Mouse (Mus musculus) heart, embryonic 11.5 days (tissue): Measurements from ENCODE around the gene Dlg5. TPM values are rescaled to one million over a fixed set of nuclear protein-coding genes. Genes with fewer than 3 reads are reported as not detected.

Experiments
- ATAC-seq: fragments of 200-750 bp; cut with Nextera tagmentation; replicated peaks from 2 replicates; pipeline ENCODE4 v1.8.0; 2017; ENCODE audit warnings: moderate library complexity; ENCODE audit not compliant: insufficient number of reproducible peaks, low FRiP score, low TSS enrichment
- H3K27ac ChIP-seq: fragments of 300-500 bp; sonication (generic); 2 replicates; pipeline ENCODE4 v1.5.1; 2014; ENCODE audit warnings: mild to moderate bottlenecking, low read depth, low read length
- H3K27me3 ChIP-seq: fragments of 300-500 bp; sonication (generic); 2 replicates; pipeline ENCODE4 v1.6.1; 2014; ENCODE audit warnings: mild to moderate bottlenecking, low read length, mixed read lengths; ENCODE audit not compliant: control insufficient read depth, insufficient read depth
- H3K36me3 ChIP-seq: fragments of 300-500 bp; sonication (generic); 2 replicates; pipeline ENCODE4 v1.6.1; 2014; ENCODE audit warnings: mild to moderate bottlenecking, low read length, moderate library complexity, mixed read lengths; ENCODE audit not compliant: control insufficient read depth, insufficient read depth
- H3K4me1 ChIP-seq: fragments of 300-500 bp; sonication (generic); 2 replicates; pipeline ENCODE4 v1.6.1; 2014; ENCODE audit warnings: low read length; ENCODE audit not compliant: control insufficient read depth, insufficient read depth
- H3K4me2 ChIP-seq: fragments of 300-500 bp; sonication (generic); 2 replicates; pipeline ENCODE4 v1.6.1; 2014; ENCODE audit warnings: mild to moderate bottlenecking, moderate library complexity
- H3K4me3 ChIP-seq: fragments of 300-500 bp; sonication (generic); 2 replicates; pipeline ENCODE4 v1.5.1; 2014; ENCODE audit warnings: low read depth, low read length
- H3K9ac ChIP-seq: fragments of 300-500 bp; sonication (generic); 2 replicates; pipeline ENCODE4 v1.6.1; 2014; ENCODE audit warnings: mild to moderate bottlenecking, low read depth, low read length, moderate library complexity
- H3K9me3 ChIP-seq: fragments of 300-500 bp; sonication (generic); replicated peaks from 2 replicates; pipeline ENCODE4 v1.6.1; 2016; ENCODE audit warnings: low read length; ENCODE audit not compliant: control insufficient read depth
- WGBS: fragments of 180-500 bp; shearing (Covaris S2); extraction: QIAGEN DNeasy Blood & Tissue Kit; methylation state at CpG from one replicate; pipeline ENCODE4 v1.1.7; 2014; ENCODE audit not compliant: insufficient replicate concordance; 5-methylcytosine and 5-hydroxymethylcytosine counted together
- polyA plus RNA-seq: library from polyadenylated mRNA; unstranded; fragments of >200 nt; fragmentation: Nextera tagmentation; extraction: Ambion mirVana; gene quantifications from 2 replicates; pipeline ENCODE4 v1.2.1, GENCODE M21; 2014

Dlg5 gene
- 16.3 and 17.4 TPM in 2 replicates for polyA plus RNA-seq

DNA sequence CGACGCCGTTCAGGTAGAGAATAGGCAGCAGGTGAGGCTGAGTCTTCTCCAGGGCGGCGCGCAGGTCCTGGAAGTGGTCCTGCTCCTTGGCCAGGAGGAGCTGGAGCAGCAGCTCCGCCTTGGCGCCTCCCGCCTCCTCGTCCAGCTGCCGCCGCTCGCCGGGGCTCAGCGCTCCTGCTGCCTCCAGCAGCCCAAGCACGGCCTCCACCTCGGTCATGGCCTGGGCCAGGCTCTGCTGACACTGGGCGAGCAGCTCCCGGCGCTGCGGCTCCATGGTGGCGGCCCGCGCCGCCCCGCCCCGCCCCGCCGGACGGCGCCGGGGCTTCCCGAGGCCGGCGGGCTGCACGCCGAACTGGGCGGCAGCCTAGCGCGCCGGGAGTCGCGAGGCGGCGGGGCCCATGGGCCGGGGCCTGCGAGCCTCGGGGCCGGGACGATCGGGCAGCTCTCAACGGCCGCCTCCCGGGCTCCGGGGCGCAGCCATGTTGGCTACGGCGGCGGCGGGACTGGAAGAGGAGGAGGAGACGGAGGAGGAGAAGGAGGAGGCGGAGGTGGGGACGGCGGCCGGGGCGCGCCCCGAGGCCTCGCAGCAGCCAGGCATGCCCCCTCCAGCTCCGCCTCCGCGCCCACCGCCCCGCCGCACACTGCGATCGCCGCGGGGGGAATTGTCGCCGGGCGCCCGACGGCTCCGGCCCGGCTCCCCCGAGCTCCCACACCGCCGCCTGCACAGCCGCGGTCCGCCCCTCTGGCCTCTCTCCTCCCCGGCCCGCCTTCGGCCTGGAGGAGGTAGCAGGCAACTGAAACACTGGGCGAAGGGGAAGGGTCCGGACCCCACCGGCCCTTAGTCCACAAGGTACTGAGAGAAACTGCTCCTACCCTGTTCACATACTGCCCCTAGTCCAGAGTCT lies at the start of gene Dlg5:
Dlg5 (minus strand) TSS at position 744 of the 905 bp plus-strand sequence.
- under 1% methylated on average over 80 of the region's 98 CpGs for WGBS
- Histone ChIP-seq H3K4me3 (peak within 1 kb of the TSS; percentile 78), H3K27me3 (no peaks in the 10 kb centered on the region), H3K9ac (peak within 1 kb of the TSS; percentile 92), H3K4me2 (peak within 1 kb of the TSS; percentile 75), H3K36me3 (peaks cover 3% of the 10 kb centered on the region; the same call in 1 of the 2 replicates), H3K9me3 (no peaks in the 10 kb centered on the region), H3K4me1 (peaks cover 4% of the 10 kb centered on the region), H3K27ac (peak within 1 kb of the TSS; percentile 95)
- peak; percentile 83 for ATAC-seq

DNA sequence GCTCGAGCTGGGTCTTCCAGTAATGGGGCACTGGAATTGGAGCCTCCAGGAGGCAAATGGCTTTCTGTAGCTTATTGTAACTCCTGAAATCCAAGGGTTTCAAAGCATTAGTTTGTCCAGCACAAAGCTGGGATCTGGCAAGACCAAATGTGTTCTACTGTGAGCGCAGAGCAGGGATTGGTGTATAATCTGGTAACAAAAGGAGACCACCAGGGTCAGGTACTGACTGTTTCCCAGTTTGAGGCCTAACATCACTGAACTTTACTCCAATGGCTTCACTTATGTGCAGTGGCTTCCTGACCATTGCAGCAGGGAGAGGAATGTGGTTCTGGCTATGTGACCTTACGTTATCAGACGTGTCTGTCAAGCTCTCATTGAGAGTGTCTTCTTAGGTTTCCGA lies 47.9 kb upstream of the Dlg5 start:
- no peak overlapping the region for H3K4me3 ChIP-seq
- no peak overlapping the region for H3K9ac ChIP-seq
- no peak overlapping the region for H3K27ac ChIP-seq
- no peaks in the 10 kb centered on the region for H3K27me3 ChIP-seq
- peaks cover 4% of the 10 kb centered on the region; the same call in 1 of the 2 replicates for H3K4me1 ChIP-seq
- ATAC-seq = no peak
- no peak overlapping the region for H3K4me2 ChIP-seq
- no peaks in the 10 kb centered on the region for H3K9me3 ChIP-seq
- H3K36me3 ChIP-seq = no peaks in the 10 kb centered on the region
- WGBS = 49% methylated on average over 5 of the region's 5 CpGs

- no peak within 1 kb of the TSS for H3K4me3 ChIP-seq
- WGBS = 51% methylated on average over 3 of the region's 3 CpGs
These were observed 47.2 kb upstream of the Dlg5 start, which contains the start of gene E330034G19Rik for GRCm38 (mm10) chr14:24292914-24293313. TSS of gene E330034G19Rik (plus strand) at chr14:24293214.

GRCm38 (mm10) chr14:24290726-24291125 lies 45.0 kb upstream of the Dlg5 start:
- peaks cover 10% of the 10 kb centered on the region; the same call in 1 of the 2 replicates for H3K4me1 ChIP-seq
- H3K9me3 ChIP-seq = no peaks in the 10 kb centered on the region
- H3K27me3 ChIP-seq = no peaks in the 10 kb centered on the region
- H3K4me2 ChIP-seq = no peak overlapping the region
- no peak for ATAC-seq
- no peaks in the 10 kb centered on the region for H3K36me3 ChIP-seq
- no peak overlapping the region for H3K27ac ChIP-seq
- H3K4me3 ChIP-seq = no peak overlapping the region
- H3K9ac ChIP-seq = no peak overlapping the region

More at GRCm38 (mm10) chr14:24292914-24293313, 47.2 kb upstream of the Dlg5 start, which contains the start of gene E330034G19Rik:
- Histone ChIP-seq H3K36me3 (no peaks in the 10 kb centered on the region), H3K4me1 (peaks cover 4% of the 10 kb centered on the region; the same call in 1 of the 2 replicates), H3K9ac (no peak within 1 kb of the TSS), H3K9me3 (no peaks in the 10 kb centered on the region), H3K4me2 (no peak within 1 kb of the TSS), H3K27ac (no peak within 1 kb of the TSS), H3K27me3 (no peaks in the 10 kb centered on the region)
- ATAC-seq = no peak

DNA sequence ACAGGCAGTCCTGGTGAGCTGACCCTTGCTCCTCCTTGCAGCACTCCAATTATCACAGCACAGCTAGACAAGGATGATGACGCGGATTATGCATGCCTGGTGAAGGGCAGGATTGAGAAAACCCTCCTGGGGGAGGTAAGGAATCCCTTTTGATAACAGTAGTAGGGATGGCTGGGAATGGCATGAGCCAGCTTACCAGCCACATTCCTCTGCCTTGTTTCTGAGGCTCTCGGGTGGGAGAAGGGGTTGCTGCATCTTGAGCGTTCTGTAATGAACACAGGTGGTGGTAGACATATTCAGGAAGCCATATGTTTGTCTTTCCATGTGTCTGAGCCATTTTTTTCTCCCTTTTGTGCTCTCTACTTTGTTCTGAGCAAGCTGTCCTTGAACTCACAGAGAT lies 40.4 kb upstream of the Dlg5 start:
- no peak overlapping the region for H3K4me2 ChIP-seq
- no peaks in the 10 kb centered on the region for H3K36me3 ChIP-seq
- no peak for ATAC-seq
- H3K9ac ChIP-seq = no peak overlapping the region
- WGBS = 37% methylated on average over 4 of the region's 4 CpGs
- H3K27ac ChIP-seq = no peak overlapping the region
- H3K9me3 ChIP-seq = no peaks in the 10 kb centered on the region
- 0 out of 2 replicates have a peak, but pooled peaks cover 6% of the 10 kb centered on the region for H3K4me1 ChIP-seq
- no peak overlapping the region for H3K4me3 ChIP-seq
- H3K27me3 ChIP-seq = no peaks in the 10 kb centered on the region

DNA sequence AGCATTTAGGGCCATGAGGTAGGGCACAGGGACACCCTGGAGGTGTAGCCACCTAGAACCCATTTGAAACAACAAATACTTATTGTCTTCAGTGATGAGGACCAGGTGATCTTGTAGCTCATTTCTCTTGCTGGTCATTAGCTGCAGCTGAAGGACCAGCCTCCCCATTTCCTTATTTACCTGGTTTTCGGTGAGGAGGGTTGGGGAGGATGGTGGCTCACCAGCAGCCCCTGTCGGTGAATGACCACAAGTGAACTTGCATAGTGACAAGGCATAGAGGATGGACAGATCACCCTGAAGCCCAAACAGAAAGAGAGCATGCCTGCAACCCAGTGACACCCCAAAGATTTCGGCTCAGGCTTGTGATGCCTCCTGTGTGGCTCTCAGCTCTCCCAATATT lies 36.6 kb upstream of the Dlg5 start:
- no peak for ATAC-seq
- H3K27ac ChIP-seq = no peak overlapping the region
- 0 out of 2 replicates have a peak, but pooled peaks cover 6% of the 10 kb centered on the region for H3K4me1 ChIP-seq
- no peak overlapping the region for H3K9ac ChIP-seq
- no peaks in the 10 kb centered on the region for H3K36me3 ChIP-seq
- no peaks in the 10 kb centered on the region for H3K9me3 ChIP-seq
- no peaks in the 10 kb centered on the region for H3K27me3 ChIP-seq
- no peak overlapping the region for H3K4me2 ChIP-seq
- no peak overlapping the region for H3K4me3 ChIP-seq
- 63% methylated on average over 3 of the region's 3 CpGs for WGBS

GRCm38 (mm10) chr14:24281278-24281677 lies 35.6 kb upstream of the Dlg5 start:
- H3K4me2 ChIP-seq = no peak overlapping the region

GRCm38 (mm10) chr14:24275534-24275933 lies 29.8 kb upstream of the Dlg5 start:
- H3K9me3 ChIP-seq = no peaks in the 10 kb centered on the region
- no peak overlapping the region for H3K27ac ChIP-seq
- H3K4me2 ChIP-seq = no peak overlapping the region
- ATAC-seq = no peak
- 19% methylated on average over 2 of the region's 2 CpGs for WGBS
- no peak overlapping the region for H3K4me3 ChIP-seq
- no peak overlapping the region for H3K9ac ChIP-seq
- H3K4me1 ChIP-seq = no peaks in the 10 kb centered on the region
- no peaks in the 10 kb centered on the region for H3K36me3 ChIP-seq
- no peaks in the 10 kb centered on the region for H3K27me3 ChIP-seq

More at GRCm38 (mm10) chr14:24281278-24281677, 35.6 kb upstream of the Dlg5 start:
- H3K27me3 ChIP-seq = no peaks in the 10 kb centered on the region
- H3K27ac ChIP-seq = no peak overlapping the region
- no peaks in the 10 kb centered on the region for H3K9me3 ChIP-seq
- no peak overlapping the region for H3K9ac ChIP-seq
- no peaks in the 10 kb centered on the region for H3K36me3 ChIP-seq
- no peak overlapping the region for H3K4me3 ChIP-seq
- no peak for ATAC-seq
- 0 out of 2 replicates have a peak, but pooled peaks cover 4% of the 10 kb centered on the region for H3K4me1 ChIP-seq
- 60% methylated on average over 4 of the region's 4 CpGs for WGBS
